Mouse (Mus musculus): Measurements from ENCODE around the gene Gm4871. TPM values are rescaled to one million over a fixed set of nuclear protein-coding genes. Genes with fewer than 3 reads are reported as not detected.
A peak's percentile ranks its signal among the peaks of the same experiment; 100 is the strongest.
"Not testable (repeated sequence)": the region's sequence is repeated elsewhere in the genome, so short reads cannot be mapped to it uniquely, and the experiment has no call there.

Gm4871 gene
- polyA plus RNA-seq, 1 experiment: not detected

DNA sequence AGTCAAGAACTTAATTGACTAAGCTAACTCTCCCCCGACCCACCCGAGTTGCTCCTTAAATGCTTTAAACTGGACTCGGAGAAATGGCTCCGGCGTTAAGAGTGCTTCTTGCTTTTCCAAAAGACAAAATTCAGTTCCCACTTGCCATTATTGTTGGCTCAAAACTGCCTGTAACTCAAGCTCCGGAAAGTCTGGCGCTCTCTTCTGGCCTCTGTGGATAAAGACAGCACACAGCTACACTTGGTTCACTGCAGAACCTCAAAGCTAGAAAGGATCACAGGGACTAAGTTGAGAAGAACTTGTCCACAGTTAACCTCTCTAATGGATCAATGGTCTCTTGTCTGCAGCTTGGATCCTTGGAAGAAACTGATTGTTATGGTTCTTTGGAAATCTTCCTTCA, 26.2 kb upstream of the Gm4871 start:
- Histone ChIP-seq H3K4me3 (replicated peaks; ENCODE audit: control insufficient read depth, low read depth, low read length) (no peak overlapping the region), H3K27ac (ENCODE audit: control insufficient read depth, insufficient read depth, low read depth, low read length, poor library complexity) (no peak overlapping the region), H3K4me1 (ENCODE audit: control insufficient read depth, insufficient read depth, low read length) (no peaks in the 10 kb centered on the region)
- 85% methylated on average over 7 of the region's 7 CpGs for WGBS
- TF ChIP-seq POLR2A (IDR thresholded peaks at IDR 0.05; ENCODE audit: borderline replicate concordance, control insufficient read depth, low read depth, low read length) (no peak), CTCF (IDR thresholded peaks at IDR 0.05; ENCODE audit: control insufficient read depth, insufficient read depth, low read length) (no peak)

DNA sequence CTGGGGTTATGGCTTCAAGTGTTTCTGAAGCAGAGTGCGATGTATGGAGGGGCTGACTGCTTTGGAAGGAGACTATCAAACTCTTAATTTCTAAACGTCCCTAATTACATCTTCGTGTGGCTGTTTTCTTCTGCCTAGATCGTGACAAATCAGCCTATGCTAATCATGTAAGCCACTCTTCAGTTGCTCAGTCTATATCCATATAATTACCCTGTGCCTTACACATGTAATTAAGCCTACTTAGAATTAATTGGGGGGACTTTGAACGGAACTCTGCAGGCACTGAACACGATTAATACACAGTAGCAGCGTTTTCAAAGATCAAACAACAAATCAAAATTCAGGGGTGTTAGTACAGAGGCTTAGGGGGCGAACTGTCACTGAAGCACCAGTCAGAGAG, 25.4 kb upstream of the Gm4871 start:
- no peak for TF ChIP-seq CTCF (IDR thresholded peaks at IDR 0.05; ENCODE audit: control insufficient read depth, insufficient read depth, low read length)
- H3K27ac ChIP-seq (ENCODE audit: control insufficient read depth, insufficient read depth, low read depth, low read length, poor library complexity): no peak overlapping the region
- WGBS: 76% methylated on average over 8 of the region's 8 CpGs
- no peaks in the 10 kb centered on the region for H3K4me1 ChIP-seq (ENCODE audit: control insufficient read depth, insufficient read depth, low read length)
- no peak overlapping the region for H3K4me3 ChIP-seq (replicated peaks; ENCODE audit: control insufficient read depth, low read depth, low read length)

DNA sequence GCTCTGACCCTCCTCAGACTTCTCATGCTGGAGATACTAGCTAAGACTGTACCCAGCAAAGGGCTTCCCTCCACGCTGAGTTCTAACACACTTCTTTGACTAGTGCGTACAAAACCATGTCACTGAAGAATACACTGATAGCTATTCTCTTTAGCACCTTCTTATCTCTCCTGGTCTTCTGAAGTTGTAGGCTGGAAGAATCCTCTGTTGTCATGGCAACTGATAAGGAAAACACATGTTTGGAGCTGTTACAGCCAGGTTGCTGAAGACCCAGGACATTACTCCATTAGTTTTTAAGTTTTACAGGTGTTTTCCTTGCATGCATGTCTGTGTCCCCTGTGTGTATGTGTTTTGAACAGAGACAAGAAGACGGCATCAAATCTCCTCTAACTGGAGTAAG, 21.6 kb upstream of the Gm4871 start:
- WGBS: 70% methylated on average over 3 of the region's 3 CpGs
- H3K27ac ChIP-seq (ENCODE audit: control insufficient read depth, insufficient read depth, low read depth, low read length, poor library complexity); H3K4me3 ChIP-seq (replicated peaks; ENCODE audit: control insufficient read depth, low read depth, low read length); H3K4me1 ChIP-seq (ENCODE audit: control insufficient read depth, insufficient read depth, low read length): not testable (repeated sequence)

DNA sequence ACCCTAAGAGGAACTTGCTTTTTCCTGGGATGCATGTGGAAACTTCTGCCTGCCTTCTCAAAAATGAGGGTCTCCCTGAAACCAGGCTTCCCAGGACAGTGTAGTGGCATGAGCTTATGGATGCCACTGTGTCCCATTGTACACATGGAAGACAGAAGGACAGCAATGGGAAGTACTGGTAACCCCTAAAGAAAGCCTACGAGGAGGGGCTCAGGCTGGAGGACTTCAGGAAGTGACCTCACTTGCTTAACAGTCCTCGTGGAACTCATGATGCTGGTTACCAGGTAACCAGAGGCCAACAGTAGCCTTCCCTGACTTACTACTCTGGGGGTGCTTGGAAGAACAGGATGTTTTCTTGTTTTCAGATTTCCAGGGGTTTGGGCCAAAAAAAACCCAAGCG, 10.1 kb upstream of the Gm4871 start, which contains the start of gene 1700018F24Rik:
TSS of gene 1700018F24Rik (plus strand) at position 301 of the 400 bp plus-strand sequence.
- not testable (repeated sequence) for H3K4me3 ChIP-seq (replicated peaks; ENCODE audit: control insufficient read depth, low read depth, low read length); H3K27ac ChIP-seq (ENCODE audit: control insufficient read depth, insufficient read depth, low read depth, low read length, poor library complexity); H3K4me1 ChIP-seq (ENCODE audit: control insufficient read depth, insufficient read depth, low read length)
- 31% methylated on average over 3 of the region's 3 CpGs for WGBS

DNA sequence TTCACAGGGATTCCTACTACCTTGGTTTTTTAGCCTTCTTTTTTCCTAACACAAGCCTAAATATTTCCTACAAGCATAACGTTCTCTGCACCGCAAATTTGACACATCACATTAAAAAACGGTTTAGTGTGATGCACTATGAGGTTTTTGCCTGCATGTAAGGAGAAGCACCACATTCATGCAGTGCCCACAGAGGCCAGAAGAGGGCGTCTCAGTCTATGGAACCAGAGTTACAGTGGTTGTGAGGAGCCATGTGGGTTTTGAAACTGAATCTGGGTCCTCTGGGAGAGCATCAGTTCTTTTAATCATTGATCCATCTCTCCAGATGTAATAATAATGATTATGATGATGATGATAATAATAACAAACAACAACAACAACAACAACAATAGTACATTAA, 9.1 kb upstream of the Gm4871 start:
- Histone ChIP-seq H3K27ac (ENCODE audit: control insufficient read depth, insufficient read depth, low read depth, low read length, poor library complexity) (no peak overlapping the region), H3K4me3 (replicated peaks; ENCODE audit: control insufficient read depth, low read depth, low read length) (no peak overlapping the region), H3K4me1 (ENCODE audit: control insufficient read depth, insufficient read depth, low read length) (no peaks in the 10 kb centered on the region)
- TF ChIP-seq CTCF (IDR thresholded peaks at IDR 0.05; ENCODE audit: control insufficient read depth, insufficient read depth, low read length): peak; percentile 30; the same call in 1 of the 2 replicates
- TF ChIP-seq POLR2A (IDR thresholded peaks at IDR 0.05; ENCODE audit: borderline replicate concordance, control insufficient read depth, low read depth, low read length): no peak
- 49% methylated on average over 4 of the region's 4 CpGs for WGBS

DNA sequence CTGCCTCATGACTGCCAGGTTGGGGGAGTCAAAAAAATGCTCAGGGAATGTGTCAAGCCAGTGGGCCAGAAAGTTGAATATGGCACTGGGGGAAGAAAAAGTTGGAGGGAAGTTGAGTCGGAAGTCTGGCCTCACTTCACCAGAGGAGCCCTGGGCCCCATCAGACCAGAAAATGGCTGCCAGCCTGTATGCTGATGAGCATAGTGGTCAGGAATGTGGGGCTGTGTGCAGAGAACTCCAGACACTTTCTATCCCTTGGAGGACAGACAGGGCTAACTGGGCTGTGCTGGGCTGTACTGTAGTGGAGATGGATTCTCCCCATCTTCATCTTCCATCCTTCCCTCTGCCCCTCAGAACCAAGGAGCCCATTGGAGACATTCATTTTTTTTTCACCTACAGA, 2.1 kb downstream of the Gm4871 start:
- not testable (repeated sequence) for H3K4me3 ChIP-seq (replicated peaks; ENCODE audit: control insufficient read depth, low read depth, low read length); H3K27ac ChIP-seq (ENCODE audit: control insufficient read depth, insufficient read depth, low read depth, low read length, poor library complexity); H3K4me1 ChIP-seq (ENCODE audit: control insufficient read depth, insufficient read depth, low read length)
- 88% methylated on average over 1 of the region's 1 CpGs for WGBS

DNA sequence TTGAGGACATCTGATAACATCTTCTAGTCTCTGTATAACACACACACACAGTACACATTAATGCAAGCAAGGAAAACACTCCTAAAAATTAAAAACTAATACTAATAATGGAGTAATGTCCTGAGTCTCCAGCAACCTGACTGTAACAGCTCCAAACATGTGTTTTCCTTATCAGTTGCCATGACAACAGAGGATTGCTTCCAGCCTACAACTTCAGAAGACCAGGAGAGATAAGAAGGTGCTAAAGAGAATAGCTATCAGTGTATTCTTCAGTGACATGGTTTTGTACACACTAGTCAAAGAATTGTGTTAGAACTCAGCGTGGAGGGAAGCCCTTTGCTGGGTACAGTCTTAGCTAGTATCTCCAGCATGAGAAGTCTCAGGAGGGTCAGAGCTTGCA, 11.8 kb downstream of the Gm4871 start:
- 63% methylated on average over 1 of the region's 1 CpGs for WGBS
- not testable (repeated sequence) for H3K4me1 ChIP-seq (ENCODE audit: control insufficient read depth, insufficient read depth, low read length); H3K4me3 ChIP-seq (replicated peaks; ENCODE audit: control insufficient read depth, low read depth, low read length); H3K27ac ChIP-seq (ENCODE audit: control insufficient read depth, insufficient read depth, low read depth, low read length, poor library complexity)

DNA sequence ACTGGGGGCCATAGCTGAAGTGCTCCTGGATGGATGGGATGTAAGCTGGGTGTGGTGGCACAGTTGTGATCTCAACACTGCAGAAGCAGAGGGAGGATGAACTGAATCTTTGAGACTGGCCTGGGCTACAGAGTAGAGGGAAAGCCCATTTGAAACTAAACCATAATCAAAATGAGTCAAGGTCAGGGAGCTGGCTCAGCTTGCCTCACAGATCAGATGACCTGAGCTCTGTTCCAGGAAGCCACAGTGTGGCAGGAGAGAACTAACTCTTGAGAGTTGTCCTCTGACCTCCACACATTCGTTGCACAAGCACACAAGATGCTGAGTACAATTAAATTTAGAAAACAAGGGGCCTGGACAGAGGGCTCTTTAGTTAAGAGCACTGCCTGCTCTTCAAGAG, 12.3 kb downstream of the Gm4871 start:
- H3K27ac ChIP-seq (ENCODE audit: control insufficient read depth, insufficient read depth, low read depth, low read length, poor library complexity); H3K4me3 ChIP-seq (replicated peaks; ENCODE audit: control insufficient read depth, low read depth, low read length): not testable (repeated sequence)
- 14% methylated on average over 1 of the region's 1 CpGs for whole genome bisulfite sequencing

DNA sequence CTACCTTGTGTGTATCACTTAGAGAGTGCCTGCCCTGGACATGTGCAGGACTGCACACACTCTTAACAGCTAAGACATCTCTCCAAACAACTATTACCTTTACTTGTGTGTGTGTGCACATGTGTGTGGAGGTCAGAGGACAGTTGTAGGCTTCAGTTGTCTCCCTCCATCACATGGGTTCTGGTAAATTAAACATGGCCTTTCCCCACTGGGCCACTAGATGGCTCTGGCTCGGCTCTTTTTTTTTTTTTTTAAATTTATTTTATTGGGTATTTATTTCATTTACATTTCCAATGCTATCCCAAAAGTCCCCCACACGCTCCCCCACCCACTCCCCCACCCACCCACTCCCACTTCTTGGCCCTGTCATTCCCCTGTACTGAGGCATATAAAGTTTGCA, 15.8 kb downstream of the Gm4871 start:
- WGBS: 11% methylated on average over 2 of the region's 2 CpGs

More for the DNA sequence above, 12.3 kb downstream of the Gm4871 start:
- not testable (repeated sequence) for H3K4me1 ChIP-seq (ENCODE audit: control insufficient read depth, insufficient read depth, low read length)

DNA sequence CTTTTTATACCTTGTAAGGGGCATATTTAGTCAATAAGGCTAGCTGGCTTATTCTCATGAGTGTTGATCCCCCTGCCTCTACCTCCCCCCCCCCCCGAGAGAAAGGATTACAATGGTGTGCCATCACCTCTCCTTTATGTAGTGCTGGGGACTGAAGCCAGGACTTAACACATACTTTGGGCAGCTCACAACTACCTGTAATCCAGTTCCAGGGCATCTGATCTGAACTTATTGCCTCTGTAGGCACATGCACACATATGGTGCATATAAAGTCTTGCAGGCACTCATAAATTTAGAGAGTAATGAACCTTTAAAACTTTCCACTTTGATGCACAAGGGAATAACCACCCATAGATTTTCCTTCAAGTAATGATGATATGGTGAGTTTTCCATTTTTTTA, 18.3 kb downstream of the Gm4871 start:
- TF ChIP-seq CTCF (IDR thresholded peaks at IDR 0.05; ENCODE audit: control insufficient read depth, insufficient read depth, low read length) (no peak), POLR2A (IDR thresholded peaks at IDR 0.05; ENCODE audit: borderline replicate concordance, control insufficient read depth, low read depth, low read length) (no peak)
- H3K4me3 ChIP-seq (replicated peaks; ENCODE audit: control insufficient read depth, low read depth, low read length): no peak overlapping the region
- no peak overlapping the region for H3K27ac ChIP-seq (ENCODE audit: control insufficient read depth, insufficient read depth, low read depth, low read length, poor library complexity)
- H3K4me1 ChIP-seq (ENCODE audit: control insufficient read depth, insufficient read depth, low read length): no peaks in the 10 kb centered on the region
- 82% methylated on average over 1 of the region's 1 CpGs for WGBS

More for the DNA sequence above, 15.8 kb downstream of the Gm4871 start:
- H3K27ac ChIP-seq (ENCODE audit: control insufficient read depth, insufficient read depth, low read depth, low read length, poor library complexity); H3K4me3 ChIP-seq (replicated peaks; ENCODE audit: control insufficient read depth, low read depth, low read length); H3K4me1 ChIP-seq (ENCODE audit: control insufficient read depth, insufficient read depth, low read length): not testable (repeated sequence)

Measured in bone marrow, adult 2 months (tissue).